Comparison of ENCODE assay signal across 17 mouse cellular contexts in genomic region chr4:141993347-141994061, GRCm38 (mm10). TPM values are rescaled to one million over a fixed set of nuclear protein-coding genes. Genes with fewer than 3 reads are reported as not detected.
A peak's percentile ranks its signal among the peaks of the same experiment; 100 is the strongest.
DNase-seq lines count a peak whose midpoint lies in the region; ATAC-seq and TF ChIP-seq lines count a peak whose summit lies in the region.
"Had no signal": no experiment of that assay in that cellular context is flagged by ENCODE, and none has a peak within 500 bp of the region (broad histone marks: within the 10 kb centered on the region; RNA-seq: fewer than 3 reads in every experiment).

No protein-coding gene starts in this region.

- POLR2A ChIA-PET in Patski (lab: Charles Lee): interaction anchor here (0.6 kb wide), 1 partner anchor 685 kb away, joined by 6 read pairs; no protein-coding TSS in a partner anchor

- H3K27me3 ChIP-seq in kidney, adult 2 months (replicated peaks; ENCODE audit: control insufficient read depth, insufficient read depth, low read length): no peaks in the 10 kb centered on the region
- H3K27me3 ChIP-seq in Patski: no peaks in the 10 kb centered on the region
- H3K27me3 ChIP-seq in embryonic facial prominence, embryonic 10.5 days (replicated peaks; ENCODE audit: low read depth, poor library complexity, severe bottlenecking): no peaks in the 10 kb centered on the region
- H3K27me3 ChIP-seq: embryonic facial prominence, embryonic 12.5 days had no signal

- 54% methylated on average over 5 of the region's 5 CpGs for WGBS in kidney, adult 2 months
- 75% methylated on average over 5 of the region's 5 CpGs for WGBS in embryonic facial prominence, embryonic 10.5 days

- no peaks in the 10 kb centered on the region for H3K36me3 ChIP-seq in kidney, adult 2 months (ENCODE audit: control insufficient read depth, insufficient read depth, low read length)
- no peaks in the 10 kb centered on the region for H3K36me3 ChIP-seq in embryonic facial prominence, embryonic 10.5 days (replicated peaks)
- H3K36me3 ChIP-seq: embryonic facial prominence, embryonic 12.5 days; hindbrain, embryonic 10.5 days had no signal

- peaks cover 7% of the 10 kb centered on the region; the same call in 1 of the 2 replicates for H3K4me1 ChIP-seq in kidney, adult 2 months (ENCODE audit: control insufficient read depth, insufficient read depth, low read length)
- peaks cover 18% of the 10 kb centered on the region for H3K4me1 ChIP-seq in embryonic facial prominence, embryonic 10.5 days
- H3K4me1 ChIP-seq: embryonic facial prominence, embryonic 12.5 days had no signal

- H3K9me3 ChIP-seq in embryonic facial prominence, embryonic 10.5 days: no peaks in the 10 kb centered on the region
- H3K9me3 ChIP-seq: embryonic facial prominence, embryonic 12.5 days; hindbrain, embryonic 10.5 days had no signal

- peak; percentile 66 for DNase-seq in kidney, adult 2 months
- no peak for DNase-seq in kidney, postnatal 25 days
- peak; percentile 18 for DNase-seq in 3T3-L1 (ENCODE audit: low read depth, low spot score)
- no peak for DNase-seq in Patski (ENCODE audit: low read depth, low spot score)
- no peak for DNase-seq in cerebellum, adult 8-10 months
- no peak for DNase-seq in embryonic facial prominence, embryonic 10.5 days (ENCODE audit: low spot score)
- DNase-seq: adrenal gland, postnatal 14 days; cerebellum, postnatal 25 days; gastrocnemius, postnatal 14 days; layer of hippocampus, postnatal 36 days; lung, embryonic 14.5 days; spleen, adult 18-20 months; thymus, postnatal 4 days had no signal

- no peak overlapping the region for H3K4me3 ChIP-seq in kidney, adult 2 months (ENCODE audit: insufficient read depth, low read depth, low read length)
- no peak overlapping the region for H3K4me3 ChIP-seq in embryonic facial prominence, embryonic 10.5 days
- H3K4me3 ChIP-seq: embryonic facial prominence, embryonic 12.5 days; hindbrain, embryonic 10.5 days had no signal

- H3K27ac ChIP-seq in kidney, adult 2 months (ENCODE audit: insufficient read depth, low read depth, low read length): no peak overlapping the region
- H3K27ac ChIP-seq in embryonic facial prominence, embryonic 10.5 days (replicated peaks): no peak overlapping the region
- H3K27ac ChIP-seq: embryonic facial prominence, embryonic 12.5 days; hindbrain, embryonic 10.5 days had no signal

- CTCF ChIA-PET in Patski (lab: Charles Lee): interaction anchor here (1.1 kb wide), 1 partner anchor 13 kb away, joined by 3 read pairs; no protein-coding TSS in a partner anchor

- peak; percentile 31 for ATAC-seq in Patski
- peak; percentile 36 for ATAC-seq in megakaryocyte progenitor cell, adult 5-6 weeks (replicated peaks; ENCODE audit: poor library complexity)
- ATAC-seq: CD4-positive, CD25-positive, alpha-beta regulatory T cell, adult 4 months had no signal

- no peak for TF ChIP-seq POLR2A in kidney, adult 2 months (IDR thresholded peaks at IDR 0.05; ENCODE audit: low read depth, low read length)

- in situ Hi-C loops in Patski (cut with MboI; ENCODE audit: low pct_unique_long_range_greater_than_20kb): loop anchor here (10.0 to 25.0 kb wide), 2 partner anchors 59 to 1019 kb away; no protein-coding TSS in a partner anchor

- TF ChIP-seq CTCF in kidney, adult 2 months (conservative IDR thresholded peaks at IDR 0.05; ENCODE audit: insufficient read depth, insufficient read length, low read depth, low read length): no peak
- no peak for TF ChIP-seq CTCF in Patski (IDR thresholded peaks at IDR 0.05)

RNA-seq across cellular contexts. Expression of gene Fhad1, which starts 21.4 kb away (rescaled TPM):
- 0.18 and 0.28 TPM in 2 replicates for polyA plus RNA-seq in kidney, adult 2 months (2012; rRNA removed)
- polyA plus RNA-seq in Patski (2021): 0.41 TPM
- total RNA-seq in megakaryocyte progenitor cell, adult 5-6 weeks (2015): 0.20 TPM in 1 of 2 replicates, not detected in the other
- 1.2 TPM in 1 of 2 replicates, not detected in the other for total RNA-seq in megakaryocyte progenitor cell, adult 5-6 weeks (2017)
- 0.50 and 1.0 TPM in 2 replicates for polyA plus RNA-seq in embryonic facial prominence, embryonic 10.5 days (2016; fragmentation: Nextera tagmentation; extraction: Ambion mirVana)

Comparison
In these comparisons a context has a peak if more than half of its experiments do, and no peak if none do; other contexts are left out.
1. DNase-seq: peak in kidney, adult 2 months (single experiment) and 3T3-L1 (single experiment); none in kidney, postnatal 25 days (0 of 2), Patski (single experiment), cerebellum, adult 8-10 months (single experiment) and embryonic facial prominence, embryonic 10.5 days (single experiment).